Mouse (Mus musculus): ENCODE measurements around the gene Nrbf2.

DNA sequence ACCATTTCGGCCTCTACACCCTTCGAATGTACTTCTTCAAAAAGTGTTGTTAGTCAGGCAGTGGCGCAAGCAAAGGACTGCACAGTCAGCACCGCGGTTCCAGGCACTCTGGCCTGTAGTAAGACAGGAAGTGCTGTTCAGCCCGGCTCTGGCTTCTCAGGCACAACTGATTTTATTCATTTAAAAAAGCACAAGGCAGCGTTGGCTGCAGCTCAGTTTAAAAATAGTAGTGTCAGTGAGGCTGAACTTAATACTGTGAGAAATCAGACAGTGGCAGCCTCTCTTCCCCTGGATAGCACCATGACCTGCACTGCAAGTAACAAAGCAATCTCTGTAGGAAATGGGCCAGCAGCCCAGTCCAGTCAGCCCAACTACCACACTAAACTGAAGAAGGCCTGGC lies 59.0 kb downstream of the Nrbf2 start:
- no peak for TF ChIP-seq CTCF (IDR thresholded peaks at IDR 0.05; ENCODE audit: control insufficient read depth, insufficient read depth, low read length)
- no peak for TF ChIP-seq POLR2A (IDR thresholded peaks at IDR 0.05; ENCODE audit: borderline replicate concordance, control insufficient read depth, low read depth, low read length)
